Mouse (Mus musculus) E14TG2a.4 (cell line): Measurements from ENCODE around the gene Dapk1.
A peak's percentile ranks its signal among the peaks of the same experiment; 100 is the strongest.

Experiments
- H3K27me3 ChIP-seq: 2 replicates; pipeline ENCODE4 v1.6.1; 2014; ENCODE audit warnings: low read length, control low read depth; ENCODE audit not compliant: insufficient read depth
- H3K36me3 ChIP-seq: 2 replicates; pipeline ENCODE4 v1.6.1; 2014; ENCODE audit warnings: low read length, control low read depth; ENCODE audit not compliant: insufficient read depth
- H3K4me1 ChIP-seq: replicated peaks from 2 replicates; pipeline ENCODE4 v1.6.1; 2014; ENCODE audit warnings: low read depth, low read length, control low read depth
- H3K4me3 ChIP-seq: replicated peaks from 2 replicates; pipeline ENCODE4 v1.5.1; 2014; ENCODE audit warnings: mild to moderate bottlenecking, low read length
- H3K9me3 ChIP-seq: 2 replicates; pipeline ENCODE4 v1.6.1; 2014; ENCODE audit warnings: low read length, control low read depth
- CTCF ChIP-seq: conservative IDR thresholded peaks from 2 replicates; pipeline ENCODE4 v1.5.1; 2014; ENCODE audit warnings: low read length
- NANOG ChIP-seq: IDR thresholded peaks from 2 replicates; pipeline ENCODE4 v1.6.1; 2014; ENCODE audit warnings: borderline replicate concordance, low read length, mixed read lengths
- POU5F1 ChIP-seq: IDR thresholded peaks from 2 replicates; pipeline ENCODE4 v1.6.1; 2014; ENCODE audit warnings: low read length, borderline replicate concordance

Gene Dapk1

GRCm38 (mm10) chr13:60760392-60760791, 158.6 kb downstream of the Dapk1 start:
- peaks cover 7% of the 10 kb centered on the region; the same call in 1 of the 2 replicates for H3K4me1 ChIP-seq

GRCm38 (mm10) chr13:60761161-60761560, 159.4 kb downstream of the Dapk1 start:
- peaks cover 17% of the 10 kb centered on the region for H3K36me3 ChIP-seq
- no peaks in the 10 kb centered on the region for H3K27me3 ChIP-seq
- TF ChIP-seq CTCF: no peak
- no peak for TF ChIP-seq POU5F1
- TF ChIP-seq NANOG: no peak
- peaks cover 7% of the 10 kb centered on the region; the same call in 1 of the 2 replicates for H3K4me1 ChIP-seq
- H3K9me3 ChIP-seq: no peaks in the 10 kb centered on the region
- 0 out of 2 replicates have a peak overlapping the region, but pooled peaks have one; percentile 32 for H3K4me3 ChIP-seq

More at GRCm38 (mm10) chr13:60760392-60760791, 158.6 kb downstream of the Dapk1 start:
- Histone ChIP-seq H3K9me3 (no peaks in the 10 kb centered on the region), H3K4me3 (peak overlapping the region; percentile 32; the same call in 1 of the 2 replicates), H3K27me3 (no peaks in the 10 kb centered on the region), H3K36me3 (peaks cover 17% of the 10 kb centered on the region)
- no peak for TF ChIP-seq NANOG
- TF ChIP-seq CTCF: no peak
- TF ChIP-seq POU5F1: no peak

- no peaks in the 10 kb centered on the region for H3K36me3 ChIP-seq
- TF ChIP-seq NANOG (no peak), CTCF (no peak)
- H3K4me3 ChIP-seq: no peak overlapping the region
Observed at GRCm38 (mm10) chr13:60780534-60780933, 178.8 kb downstream of the Dapk1 start.

GRCm38 (mm10) chr13:60783301-60783700, 181.6 kb downstream of the Dapk1 start:
- Histone ChIP-seq H3K27me3 (no peaks in the 10 kb centered on the region), H3K36me3 (no peaks in the 10 kb centered on the region), H3K4me3 (no peak overlapping the region), H3K9me3 (no peaks in the 10 kb centered on the region), H3K4me1 (no peaks in the 10 kb centered on the region)
- no peak for TF ChIP-seq POU5F1
- TF ChIP-seq NANOG: no peak
- TF ChIP-seq CTCF: no peak

More at GRCm38 (mm10) chr13:60780534-60780933, 178.8 kb downstream of the Dapk1 start:
- no peaks in the 10 kb centered on the region for H3K9me3 ChIP-seq
- no peaks in the 10 kb centered on the region for H3K4me1 ChIP-seq
- no peaks in the 10 kb centered on the region for H3K27me3 ChIP-seq

GRCm38 (mm10) chr13:60786264-60786663, 184.5 kb downstream of the Dapk1 start, which contains the start of gene BC051665:
TSS of gene BC051665 (minus strand) at chr13:60786364.
- no peaks in the 10 kb centered on the region for H3K4me1 ChIP-seq
- H3K27me3 ChIP-seq: no peaks in the 10 kb centered on the region
- H3K36me3 ChIP-seq: no peaks in the 10 kb centered on the region
- no peak within 1 kb of the TSS for H3K4me3 ChIP-seq
- no peaks in the 10 kb centered on the region for H3K9me3 ChIP-seq
- TF ChIP-seq POU5F1 (no peak), CTCF (no peak), NANOG (no peak)

- Histone ChIP-seq H3K36me3 (no peaks in the 10 kb centered on the region), H3K9me3 (no peaks in the 10 kb centered on the region), H3K4me3 (no peak overlapping the region), H3K27me3 (no peaks in the 10 kb centered on the region), H3K4me1 (no peaks in the 10 kb centered on the region)
- no peak for TF ChIP-seq POU5F1
- TF ChIP-seq NANOG: no peak
- no peak for TF ChIP-seq CTCF
Observed at GRCm38 (mm10) chr13:60789466-60789865, 187.7 kb downstream of the Dapk1 start.

GRCm38 (mm10) chr13:60802749-60803148, 201.0 kb downstream of the Dapk1 start, which contains the start of gene Ctsll3:
TSS of gene Ctsll3 (minus strand) at chr13:60802849.
- no peak for TF ChIP-seq CTCF
- TF ChIP-seq POU5F1: no peak
- TF ChIP-seq NANOG: no peak
- Histone ChIP-seq H3K4me1 (no peaks in the 10 kb centered on the region), H3K36me3 (no peaks in the 10 kb centered on the region), H3K9me3 (no peaks in the 10 kb centered on the region), H3K27me3 (0 out of 2 replicates have a peak, but pooled peaks cover 2% of the 10 kb centered on the region), H3K4me3 (no peak within 1 kb of the TSS)

- no peaks in the 10 kb centered on the region for H3K4me1 ChIP-seq
- H3K36me3 ChIP-seq: no peaks in the 10 kb centered on the region
- H3K27me3 ChIP-seq: 0 out of 2 replicates have a peak, but pooled peaks cover 2% of the 10 kb centered on the region
- TF ChIP-seq NANOG (no peak), CTCF (no peak), POU5F1 (no peak)
- H3K9me3 ChIP-seq: no peaks in the 10 kb centered on the region
- no peak overlapping the region for H3K4me3 ChIP-seq
Observed at GRCm38 (mm10) chr13:60809690-60810089, 207.9 kb downstream of the Dapk1 start.

- no peaks in the 10 kb centered on the region for H3K36me3 ChIP-seq
- no peaks in the 10 kb centered on the region for H3K9me3 ChIP-seq
- no peak for TF ChIP-seq NANOG
- TF ChIP-seq CTCF: no peak
- TF ChIP-seq POU5F1: no peak
- no peaks in the 10 kb centered on the region for H3K27me3 ChIP-seq
- H3K4me3 ChIP-seq: no peak overlapping the region
- no peaks in the 10 kb centered on the region for H3K4me1 ChIP-seq
Observed at GRCm38 (mm10) chr13:60812768-60813167, 211.0 kb downstream of the Dapk1 start.
